Mouse (Mus musculus) ES-Bruce4 (cell line): ENCODE results near the gene Larp4b.

Experiments
- CTCF ChIP-seq: IDR thresholded peaks from one replicate; pipeline ENCODE4 v1.8.1; 2011; ENCODE audit warnings: low read depth, low read length
- EP300 ChIP-seq: IDR thresholded peaks from 2 replicates; pipeline ENCODE4 v1.6.1; 2011; ENCODE audit warnings: low read depth, low read length; ENCODE audit not compliant: insufficient read depth
- POLR2A ChIP-seq: IDR thresholded peaks from one replicate; pipeline ENCODE4 v1.8.1; 2011; ENCODE audit warnings: low read length; ENCODE audit not compliant: insufficient read depth

- TF ChIP-seq POLR2A: no peak
- no peak for TF ChIP-seq CTCF
- TF ChIP-seq EP300: no peak
These were observed 35.1 kb downstream of the Larp4b start for GRCm38 (mm10) chr13:9128707-9129314.
